Mouse (Mus musculus) lung, adult 2 months (tissue): ENCODE measurements around the gene Prpf31.

Experiments
- CTCF ChIP-seq: fragments of 200-500 bp; IDR thresholded peaks from 2 replicates; pipeline ENCODE4 v1.5.1; 2011; ENCODE audit warnings: mild to moderate bottlenecking, low read length, control low read depth; ENCODE audit not compliant: insufficient read depth
- POLR2A ChIP-seq: fragments of 200-500 bp; IDR thresholded peaks from 2 replicates; pipeline ENCODE4 v1.6.1; 2011; ENCODE audit warnings: low read depth, mild to moderate bottlenecking, control low read depth, low read length, borderline replicate concordance; ENCODE audit errors: extremely low read depth

- no peak for TF ChIP-seq CTCF
- TF ChIP-seq POLR2A, result no peak
Measured at GRCm38 (mm10) chr7:3595146-3595545, 34.6 kb upstream of the Prpf31 start.
